Mouse (Mus musculus) lung, postnatal 0 days (tissue): ENCODE results near the gene Wdr90.

Experiments
- CTCF ChIP-seq: IDR thresholded peaks from 2 replicates; pipeline ENCODE4 v1.5.1; 2016; ENCODE audit warnings: antibody characterized with exemption, mild to moderate bottlenecking
- EP300 ChIP-seq: IDR thresholded peaks from 2 replicates; pipeline ENCODE4 v1.6.1; 2016; ENCODE audit warnings: antibody characterized with exemption, mild to moderate bottlenecking, control low read depth

DNA sequence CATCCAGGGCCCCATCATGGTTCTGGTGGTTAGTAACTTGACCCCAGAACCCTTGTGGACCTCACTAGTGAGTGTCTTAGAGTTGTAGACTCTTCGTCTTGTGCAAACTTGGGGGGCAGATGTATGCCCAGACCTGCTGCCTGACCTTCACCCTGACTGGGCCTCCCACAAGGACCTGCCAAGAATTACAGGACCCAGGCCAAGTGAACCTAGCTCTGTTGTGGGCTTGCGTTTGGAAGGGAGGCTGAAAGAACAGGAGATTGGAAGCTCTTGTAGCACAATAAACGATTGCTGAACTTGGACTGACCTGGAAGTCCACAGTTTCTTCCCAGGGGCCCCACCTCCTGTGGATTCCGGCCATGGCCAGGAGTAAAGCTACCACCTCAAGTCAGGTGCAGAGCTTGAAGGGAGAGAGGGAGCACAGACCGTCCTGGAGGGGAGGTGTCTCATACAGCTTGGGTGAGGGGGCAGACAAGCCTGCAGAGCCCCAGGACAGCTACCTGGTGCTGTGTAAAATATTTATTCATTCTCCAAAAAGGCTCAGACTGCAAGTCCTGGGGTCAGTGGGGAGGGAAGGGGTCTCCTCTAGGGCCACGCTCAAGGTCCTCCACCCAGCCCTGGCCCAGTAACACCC is 27.2 kb downstream of the Wdr90 start:
- TF ChIP-seq CTCF (no peak), EP300 (no peak)
